Mouse (Mus musculus) MEL (cell line): ENCODE results near the gene Bmf. TPM values are rescaled to one million over a fixed set of nuclear protein-coding genes. Genes with fewer than 3 reads are reported as not detected.

Experiments used
- DNase-seq: peaks from one replicate; pipeline ENCODE4 v3.0.0; 2011; ENCODE audit warnings: low read depth, low spot score
- H3K27ac ChIP-seq: 2 replicates; pipeline ENCODE4 v1.5.1; 2012; ENCODE audit warnings: low read depth, mild to moderate bottlenecking, control low read depth, low read length, moderate library complexity; ENCODE audit not compliant: control insufficient read depth
- H3K27me3 ChIP-seq, 2 experiments: fragments of 150-350 bp in 1 of 2; sonication (generic) in 1 of 2; 2 replicates each; pipeline ENCODE4 v1.6.1; 2012; ENCODE audit warnings: low read length in 2 of 2, mild to moderate bottlenecking in 2 of 2, improper control_type of control experiment in 1 of 2, moderate library complexity in 1 of 2; ENCODE audit not compliant: insufficient read depth in 2 of 2, control insufficient read depth in 1 of 2
- H3K36me3 ChIP-seq, 2 experiments: 2 replicates each; pipeline ENCODE4 v1.6.1; 2012 to 2014; ENCODE audit warnings: low read length in 2 of 2, improper control_type of control experiment in 1 of 2, inconsistent platforms in 1 of 2, mild to moderate bottlenecking in 1 of 2; ENCODE audit not compliant: insufficient read depth in 2 of 2, control insufficient read depth in 1 of 2
- H3K4me1 ChIP-seq, 2 experiments: fragments of 150-350 bp in 1 of 2; sonication (generic) in 1 of 2; 2 replicates each; pipeline ENCODE4 v1.6.1; 2012; ENCODE audit warnings: low read length in 2 of 2, improper control_type of control experiment in 1 of 2, mild to moderate bottlenecking in 1 of 2; ENCODE audit not compliant: insufficient read depth in 2 of 2, control insufficient read depth in 1 of 2
- H3K4me3 ChIP-seq, 2 experiments: fragments of 150-350 bp in 1 of 2; sonication (generic) in 1 of 2; 2 replicates each; pipeline ENCODE4 v1.5.1; 2012; ENCODE audit warnings: low read depth in 2 of 2, low read length in 2 of 2, mild to moderate bottlenecking in 2 of 2, moderate library complexity in 2 of 2, control low read depth in 1 of 2, improper control_type of control experiment in 1 of 2; ENCODE audit not compliant: control insufficient read depth in 1 of 2, insufficient read depth in 1 of 2
- H3K79me2 ChIP-seq: 2 replicates; pipeline ENCODE4 v1.6.1; 2012; ENCODE audit warnings: mild to moderate bottlenecking, low read length, moderate library complexity; ENCODE audit not compliant: control insufficient read depth, poor library complexity, insufficient read depth
- H3K9ac ChIP-seq: 2 replicates; pipeline ENCODE4 v1.6.1; 2012; ENCODE audit warnings: low read depth, mild to moderate bottlenecking, control low read depth, low read length, moderate library complexity; ENCODE audit not compliant: control insufficient read depth, poor library complexity, severe bottlenecking
- H3K9me3 ChIP-seq: fragments of 150-350 bp; sonication (generic); replicated peaks from 2 replicates; pipeline ENCODE4 v1.6.1; 2012; ENCODE audit warnings: mild to moderate bottlenecking, low read length, improper control_type of control experiment, moderate library complexity; ENCODE audit not compliant: insufficient read depth
- BHLHE40 ChIP-seq: IDR thresholded peaks from 2 replicates; pipeline ENCODE4 v1.6.1; 2012; ENCODE audit warnings: low read depth, mild to moderate bottlenecking, inconsistent platforms, low read length, improper control_type of control experiment, borderline replicate concordance
- CHD1 ChIP-seq: IDR thresholded peaks from 2 replicates; pipeline ENCODE4 v1.6.1; 2012; ENCODE audit warnings: low read depth, mild to moderate bottlenecking, inconsistent platforms, low read length, improper control_type of control experiment
- CHD2 ChIP-seq: IDR thresholded peaks from 2 replicates; pipeline ENCODE4 v1.6.1; 2011; ENCODE audit warnings: low read length, improper control_type of control experiment
- CTCF ChIP-seq, 3 experiments: IDR thresholded peaks in 2 of 3; conservative IDR thresholded peaks in 1 of 3; 2 replicates each; pipeline ENCODE4 v1.5.1; 2011 to 2012; ENCODE audit warnings: low read length in 3 of 3, low read depth in 2 of 3, mild to moderate bottlenecking in 2 of 3, improper control_type of control experiment in 1 of 3, inconsistent platforms in 1 of 3, mixed read lengths in 1 of 3, moderate library complexity in 1 of 3; ENCODE audit not compliant: control insufficient read depth in 1 of 3, insufficient read depth in 1 of 3, poor library complexity in 1 of 3, severe bottlenecking in 1 of 3
- E2F4 ChIP-seq: IDR thresholded peaks from 2 replicates; pipeline ENCODE4 v1.6.1; 2011; ENCODE audit warnings: low read depth, low read length, improper control_type of control experiment, borderline replicate concordance
- EP300 ChIP-seq, 2 experiments: IDR thresholded peaks; 2 replicates each; pipeline ENCODE4 v1.6.1; 2011; ENCODE audit warnings: improper control_type of control experiment in 2 of 2, low read length in 2 of 2, low read depth in 1 of 2, mild to moderate bottlenecking in 1 of 2
- GABPA ChIP-seq: IDR thresholded peaks from 2 replicates; pipeline ENCODE4 v1.6.1; 2012; ENCODE audit warnings: low read depth, mild to moderate bottlenecking, inconsistent platforms, low read length, improper control_type of control experiment, moderate library complexity
- HCFC1 ChIP-seq: IDR thresholded peaks from 2 replicates; pipeline ENCODE4 v1.6.1; 2012; ENCODE audit warnings: low read depth, mild to moderate bottlenecking, inconsistent platforms, low read length, improper control_type of control experiment, moderate library complexity
- JUND ChIP-seq: IDR thresholded peaks from 2 replicates; pipeline ENCODE4 v1.6.1; 2011; ENCODE audit warnings: low read depth, mild to moderate bottlenecking, improper control_type of control experiment, low read length
- KAT2A ChIP-seq: conservative IDR thresholded peaks from 2 replicates; pipeline ENCODE4 v1.6.1; 2012; ENCODE audit warnings: low read depth, low read length, improper control_type of control experiment, inconsistent platforms
- MAFK ChIP-seq: IDR thresholded peaks from 2 replicates; pipeline ENCODE4 v1.6.1; 2011; ENCODE audit warnings: low read depth, mild to moderate bottlenecking, low read length, improper control_type of control experiment, borderline replicate concordance
- MAX ChIP-seq: IDR thresholded peaks from 2 replicates; pipeline ENCODE4 v1.6.1; 2011; ENCODE audit warnings: low read length, improper control_type of control experiment
- MAZ ChIP-seq: IDR thresholded peaks from 2 replicates; pipeline ENCODE4 v1.6.1; 2012; ENCODE audit warnings: low read depth, mild to moderate bottlenecking, inconsistent platforms, low read length, improper control_type of control experiment
- MEF2A ChIP-seq: IDR thresholded peaks from 2 replicates; pipeline ENCODE4 v1.6.1; 2014; ENCODE audit warnings: low read depth, mild to moderate bottlenecking, inconsistent platforms, low read length, improper control_type of control experiment; ENCODE audit not compliant: poor library complexity, insufficient replicate concordance, severe bottlenecking; ENCODE audit errors: extremely low read depth
- MXI1 ChIP-seq: IDR thresholded peaks from 2 replicates; pipeline ENCODE4 v1.6.1; 2011; ENCODE audit warnings: mild to moderate bottlenecking, low read depth, low read length, improper control_type of control experiment
- MYB ChIP-seq: IDR thresholded peaks from 2 replicates; pipeline ENCODE4 v1.6.1; 2011; ENCODE audit warnings: mild to moderate bottlenecking, low read depth, low read length, improper control_type of control experiment
- NELFE ChIP-seq: IDR thresholded peaks from 2 replicates; pipeline ENCODE4 v1.6.1; 2011; ENCODE audit warnings: low read depth, low read length, improper control_type of control experiment
- RAD21 ChIP-seq: IDR thresholded peaks from 2 replicates; pipeline ENCODE4 v1.6.1; 2011; ENCODE audit warnings: mild to moderate bottlenecking, low read depth, low read length, improper control_type of control experiment
- SIN3A ChIP-seq: IDR thresholded peaks from 2 replicates; pipeline ENCODE4 v1.6.1; 2012; ENCODE audit warnings: low read length, improper control_type of control experiment, inconsistent platforms
- TBP ChIP-seq: IDR thresholded peaks from 2 replicates; pipeline ENCODE4 v1.8.0; 2011; ENCODE audit warnings: low read depth, low read length, improper control_type of control experiment
- TCF12 ChIP-seq: IDR thresholded peaks from 2 replicates; pipeline ENCODE4 v1.6.1; 2014; ENCODE audit warnings: low read depth, mild to moderate bottlenecking, inconsistent platforms, low read length, improper control_type of control experiment, moderate library complexity
- UBTF ChIP-seq: IDR thresholded peaks from 2 replicates; pipeline ENCODE4 v1.6.1; 2012; ENCODE audit warnings: low read depth, mild to moderate bottlenecking, inconsistent platforms, low read length, improper control_type of control experiment, moderate library complexity, borderline replicate concordance; ENCODE audit not compliant: insufficient read depth
- USF1 ChIP-seq: IDR thresholded peaks from 2 replicates; pipeline ENCODE4 v1.6.1; 2014; ENCODE audit warnings: low read depth, mild to moderate bottlenecking, inconsistent platforms, low read length, improper control_type of control experiment, moderate library complexity
- USF2 ChIP-seq, 2 experiments: IDR thresholded peaks; 2 replicates each; pipeline ENCODE4 v1.6.1; 2011 to 2012; ENCODE audit warnings: improper control_type of control experiment in 2 of 2, low read length in 2 of 2, borderline replicate concordance in 1 of 2, inconsistent platforms in 1 of 2, low read depth in 1 of 2, mild to moderate bottlenecking in 1 of 2; ENCODE audit not compliant: insufficient read depth in 1 of 2
- ZKSCAN1 ChIP-seq: IDR thresholded peaks from 2 replicates; pipeline ENCODE4 v1.6.1; 2012; ENCODE audit warnings: low read depth, mild to moderate bottlenecking, inconsistent platforms, low read length, improper control_type of control experiment, moderate library complexity
- ZMIZ1 ChIP-seq: IDR thresholded peaks from 2 replicates; pipeline ENCODE4 v1.6.1; 2012; ENCODE audit warnings: low read depth, mild to moderate bottlenecking, inconsistent platforms, low read length, improper control_type of control experiment, moderate library complexity
- ZNF384 ChIP-seq: IDR thresholded peaks from 2 replicates; pipeline ENCODE4 v1.6.1; 2012; ENCODE audit warnings: low read depth, mild to moderate bottlenecking, inconsistent platforms, low read length, improper control_type of control experiment
- polyA plus RNA-seq, 2 experiments: library from polyadenylated mRNA; stranded (reverse) in 1 of 2; unstranded in 1 of 2; fragments of >175 nt in 1 of 2; fragments of >200 nt in 1 of 2; gene quantifications; 2 replicates each; pipeline versions ENCODE4 v1.2.1 to v1.2.4; 2012; ENCODE audit warnings: low replicate concordance in 2 of 2, low read depth in 1 of 2; ENCODE audit not compliant: insufficient read length in 2 of 2, insufficient read depth in 1 of 2, missing spikeins in 1 of 2
- total RNA-seq: library from RNA; depleted of rRNA; stranded (reverse); fragments of 300-350 nt; gene quantifications from 2 replicates; pipeline ENCODE4 v1.2.3, GENCODE M21; 2012

The Bmf gene
- total and polyA plus RNA-seq, 3 experiments: 0.39 to 0.50 TPM; not detected in 1

DNA sequence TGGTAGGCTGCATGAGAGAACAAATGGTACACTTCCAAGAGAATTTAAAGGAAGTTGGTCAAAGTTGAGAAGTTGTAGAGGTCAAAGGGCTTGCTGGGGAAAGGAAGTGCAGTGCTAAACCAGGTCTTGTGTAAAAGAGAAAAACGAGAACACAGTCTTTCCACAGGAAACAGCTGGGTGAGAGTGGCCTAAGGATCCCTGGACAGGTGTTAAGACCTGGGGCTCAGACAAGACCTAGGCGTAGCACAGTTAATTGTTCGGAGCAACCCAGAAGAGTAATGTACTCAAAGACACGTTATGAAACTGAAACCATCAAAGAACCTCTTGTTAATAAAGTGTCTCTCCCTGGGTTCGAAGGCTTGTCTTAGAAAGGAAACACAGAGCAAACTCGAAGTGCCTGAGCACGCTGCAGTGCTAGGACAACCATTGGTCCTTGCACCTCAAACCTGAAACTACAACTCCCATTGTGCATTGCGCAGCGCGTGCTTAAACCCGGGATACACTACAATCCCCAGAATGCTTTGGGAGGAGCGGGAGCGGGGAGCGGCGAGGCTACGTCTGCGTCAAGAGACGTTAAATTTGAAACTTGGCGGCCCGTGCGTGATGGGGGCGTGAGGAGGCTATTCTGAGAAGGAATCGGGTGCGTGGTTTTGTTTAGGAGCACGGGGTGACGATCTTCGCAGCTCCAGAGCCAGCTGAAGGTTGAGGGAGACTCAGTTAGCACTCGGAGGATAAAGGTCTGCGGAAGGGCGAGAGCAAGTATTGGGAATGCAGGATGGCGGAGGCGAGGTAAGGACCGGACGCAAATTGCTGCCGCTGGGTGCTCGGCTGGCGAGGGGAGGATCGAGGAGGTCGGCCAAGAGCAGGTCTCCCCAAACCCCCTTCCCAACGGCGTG, 48.4 kb upstream of the Bmf start, which contains the start of gene Bub1b (continued):
- peak; percentile 54; the same call in 1 of the 2 replicates for TF ChIP-seq TCF12
- no peak for TF ChIP-seq ZKSCAN1
- no peak for TF ChIP-seq BHLHE40
- TF ChIP-seq NELFE: peak; percentile 87
- TF ChIP-seq CHD2: no peak; the same call in 1 of the 2 replicates
- peak; percentile 89 for TF ChIP-seq MAX
- no peak for TF ChIP-seq RAD21
- no peak for TF ChIP-seq MAFK
- TF ChIP-seq CTCF (IDR thresholded peaks at IDR 0.05 in 2 of 3, conservative IDR thresholded peaks at IDR 0.05 in 1 of 3; ENCODE audit: control insufficient read depth in 1 of 3, insufficient read depth in 1 of 3, low read depth in 2 of 3, low read length in 3 of 3, poor library complexity in 1 of 3, severe bottlenecking in 1 of 3): no peak
- TF ChIP-seq ZNF384: no peak
- TF ChIP-seq MYB: no peak
- TF ChIP-seq USF2 (IDR thresholded peaks at IDR 0.05; ENCODE audit: borderline replicate concordance in 1 of 2, insufficient read depth in 1 of 2, low read depth in 1 of 2, low read length in 2 of 2): no peak
- peak; percentile 96 for TF ChIP-seq MXI1

DNA sequence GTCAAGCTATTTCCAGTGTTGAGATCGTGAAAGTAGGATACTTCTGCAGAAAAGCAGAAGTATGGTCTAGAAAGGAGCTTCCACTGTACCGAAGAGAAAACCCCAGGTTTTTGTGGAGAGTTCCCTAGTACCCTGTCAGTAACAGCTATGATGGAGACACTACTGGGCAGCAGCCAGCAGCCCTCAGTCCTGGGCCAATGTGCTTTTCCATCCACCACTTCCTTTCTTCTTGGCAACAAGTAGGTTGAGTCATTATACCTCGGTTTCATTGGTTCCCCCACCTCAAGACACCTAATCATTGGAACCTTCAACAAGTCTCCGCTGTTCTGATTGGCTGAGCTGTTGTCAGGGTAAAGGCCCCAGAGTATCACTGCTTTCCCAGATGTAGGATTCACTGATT, 41.6 kb upstream of the Bmf start:
- H3K79me2 ChIP-seq: no peaks in the 10 kb centered on the region
- H3K36me3 ChIP-seq: no peaks in the 10 kb centered on the region
- H3K9me3 ChIP-seq: no peaks in the 10 kb centered on the region
- no peak overlapping the region for H3K27ac ChIP-seq
- TF ChIP-seq CHD2 (no peak), MAFK (no peak), JUND (no peak), MAZ (no peak), MAX (no peak), KAT2A (no peak), SIN3A (no peak), E2F4 (no peak)
- TF ChIP-seq, all 39 proteins: peak for 0
- Histone ChIP-seq H3K27me3 (0 out of 4 replicates have a peak, but pooled peaks cover 0 to 1% of the 10 kb centered on the region in 2 experiments), H3K9ac (no peak overlapping the region), H3K4me1 (no peaks in the 10 kb centered on the region), H3K4me3 (no peak overlapping the region)
- peak; percentile 35 for DNase-seq

- Histone ChIP-seq H3K27ac (no peak overlapping the region), H3K27me3 (peaks cover 0 to 1% of the 10 kb centered on the region in 2 experiments; a peak in 1 of 4 replicates), H3K4me3 (no peak overlapping the region), H3K9ac (no peak overlapping the region), H3K36me3 (no peaks in the 10 kb centered on the region), H3K4me1 (no peaks in the 10 kb centered on the region), H3K9me3 (no peaks in the 10 kb centered on the region), H3K79me2 (no peaks in the 10 kb centered on the region)
- no peak for DNase-seq
- no peak for TF ChIP-seq E2F4
- no peak for TF ChIP-seq HCFC1
- no peak for TF ChIP-seq GABPA
- no peak for TF ChIP-seq MEF2A
- no peak for TF ChIP-seq UBTF
- TF ChIP-seq MYB: no peak
- TF ChIP-seq TCF12: no peak
- no peak for TF ChIP-seq BHLHE40
- TF ChIP-seq NELFE: no peak
- TF ChIP-seq EP300 (IDR thresholded peaks at IDR 0.05; ENCODE audit: low read depth in 1 of 2, low read length in 2 of 2): no peak
- TF ChIP-seq TBP: no peak
- TF ChIP-seq ZKSCAN1: no peak
- TF ChIP-seq MAFK: no peak
- TF ChIP-seq CHD1: no peak
- TF ChIP-seq ZMIZ1: no peak
- no peak for TF ChIP-seq CHD2
- no peak for TF ChIP-seq USF1
These were observed 38.2 kb upstream of the Bmf start for GRCm38 (mm10) chr2:118587686-118588085.
